Mouse (Mus musculus): ENCODE measurements at regions not wholly inside any gene's neighbourhood (a gene's known extent, or its start where the extent isn't known, plus 50 kb on each side); places are given as distances from the start of the nearest gene placed in this dataset.

- TF ChIP-seq CTCF (conservative IDR thresholded peaks at IDR 0.05; ENCODE audit: low read length) (no peak), NANOG (IDR thresholded peaks at IDR 0.05; ENCODE audit: borderline replicate concordance, low read length) (no peak), POU5F1 (IDR thresholded peaks at IDR 0.05; ENCODE audit: borderline replicate concordance, low read length) (no peak)
Measured at GRCm38 (mm10) chr6:143412056-143412455, 245.0 kb downstream of the Etnk1 start.
